In genomic region chr17:34881683-34882310, GRCm38 (mm10) we compare ENCODE assay signal across 9 mouse cellular contexts. TPM values are rescaled to one million over a fixed set of nuclear protein-coding genes. Genes with fewer than 3 reads are reported as not detected.
DNase-seq lines count a peak whose midpoint lies in the region; ATAC-seq lines count a peak whose summit lies in the region.
"Had no signal": no experiment of that assay in that cellular context is flagged by ENCODE, and none has a peak within 500 bp of the region (broad histone marks: within the 10 kb centered on the region; RNA-seq: fewer than 3 reads in every experiment).

TSS of gene Gm20547 (minus strand) at chr17:34882042.

- H3K9me3 ChIP-seq in midbrain, embryonic 12.5 days, result no peaks in the 10 kb centered on the region
- no peaks in the 10 kb centered on the region for H3K9me3 ChIP-seq in midbrain, embryonic 14.5 days (ENCODE audit: control insufficient read depth, low read length)
- no peaks in the 10 kb centered on the region for H3K9me3 ChIP-seq in limb, embryonic 10.5 days (replicated peaks)
- H3K9me3 ChIP-seq in stomach, embryonic 16.5 days (replicated peaks; ENCODE audit: control insufficient read depth, low read length), result no peaks in the 10 kb centered on the region

- H3K27me3 ChIP-seq in midbrain, embryonic 12.5 days, result peaks cover 32% of the 10 kb centered on the region
- H3K27me3 ChIP-seq in midbrain, embryonic 14.5 days (ENCODE audit: control insufficient read depth, insufficient read depth, low read length), result no peaks in the 10 kb centered on the region
- peaks cover 31% of the 10 kb centered on the region for H3K27me3 ChIP-seq in limb, embryonic 10.5 days (ENCODE audit: low read depth, poor library complexity, severe bottlenecking)
- H3K27me3 ChIP-seq in stomach, embryonic 16.5 days (ENCODE audit: control insufficient read depth, insufficient read depth, low read length), result no peaks in the 10 kb centered on the region

- H3K4me1 ChIP-seq in midbrain, embryonic 12.5 days, result no peaks in the 10 kb centered on the region
- H3K4me1 ChIP-seq in midbrain, embryonic 14.5 days (ENCODE audit: control insufficient read depth, insufficient read depth, low read length), result no peaks in the 10 kb centered on the region
- H3K4me1 ChIP-seq in limb, embryonic 10.5 days, result peaks cover 21% of the 10 kb centered on the region
- H3K4me1 ChIP-seq in stomach, embryonic 16.5 days (ENCODE audit: control insufficient read depth, insufficient read depth, low read length), result peaks cover 3% of the 10 kb centered on the region; the same call in 1 of the 2 replicates

- peak; percentile 42 for DNase-seq in adrenal gland, postnatal 14 days
- no peak for DNase-seq in adrenal gland, postnatal 4 days (ENCODE audit: low spot score in 2 of 2)
- DNase-seq in midbrain, embryonic 14.5 days, result no peak
- DNase-seq in limb, embryonic 10.5 days (ENCODE audit: low spot score), result no peak
- no peak for DNase-seq in spleen, postnatal 10 days (ENCODE audit: low spot score in 2 of 2)
- no peak for DNase-seq in left cerebral cortex, adult 18-20 months (ENCODE audit: low spot score in 2 of 2)
- DNase-seq: layer of hippocampus, adult 9-11 months had no signal

- H3K36me3 ChIP-seq in midbrain, embryonic 12.5 days, result no peaks in the 10 kb centered on the region
- H3K36me3 ChIP-seq in midbrain, embryonic 14.5 days (ENCODE audit: control insufficient read depth, insufficient read depth, low read length), result no peaks in the 10 kb centered on the region
- H3K36me3 ChIP-seq in limb, embryonic 10.5 days, result no peaks in the 10 kb centered on the region
- no peaks in the 10 kb centered on the region for H3K36me3 ChIP-seq in stomach, embryonic 16.5 days (ENCODE audit: control insufficient read depth, insufficient read depth, low read length)

- H3K27ac ChIP-seq in midbrain, embryonic 12.5 days (replicated peaks), result no peak within 1 kb of the TSS
- H3K27ac ChIP-seq in midbrain, embryonic 14.5 days (replicated peaks; ENCODE audit: low read depth, low read length), result no peak within 1 kb of the TSS
- H3K27ac ChIP-seq in limb, embryonic 10.5 days, result no peak within 1 kb of the TSS
- no peak within 1 kb of the TSS for H3K27ac ChIP-seq in stomach, embryonic 16.5 days (ENCODE audit: low read length)

- 6% methylated on average over 15 of the region's 15 CpGs for WGBS in midbrain, embryonic 12.5 days
- 5% methylated on average over 15 of the region's 15 CpGs for WGBS in midbrain, embryonic 14.5 days
- 12% methylated on average over 15 of the region's 15 CpGs for WGBS in limb, embryonic 10.5 days
- WGBS in stomach, embryonic 16.5 days, result 11% methylated on average over 15 of the region's 15 CpGs

- H3K9ac ChIP-seq in midbrain, embryonic 12.5 days (replicated peaks), result peak within 1 kb of the TSS; percentile 21; the same call in 1 of the 2 replicates
- H3K9ac ChIP-seq in midbrain, embryonic 14.5 days (replicated peaks; ENCODE audit: low read length), result no peak within 1 kb of the TSS
- peak within 1 kb of the TSS; percentile 49 for H3K9ac ChIP-seq in stomach, embryonic 16.5 days (ENCODE audit: low read length)

- ATAC-seq in midbrain, embryonic 12.5 days (ENCODE audit: low FRiP score, low read depth), result no peak
- no peak for ATAC-seq in midbrain, embryonic 14.5 days (ENCODE audit: low FRiP score, low TSS enrichment)
- no peak for ATAC-seq in stomach, embryonic 16.5 days (ENCODE audit: insufficient read depth, low FRiP score)

- H3K4me3 ChIP-seq in midbrain, embryonic 12.5 days, result no peak within 1 kb of the TSS
- no peak within 1 kb of the TSS for H3K4me3 ChIP-seq in midbrain, embryonic 14.5 days (replicated peaks; ENCODE audit: low read depth, low read length)
- H3K4me3 ChIP-seq in limb, embryonic 10.5 days, result peak within 1 kb of the TSS; percentile 22; the same call in 1 of the 2 replicates
- H3K4me3 ChIP-seq in stomach, embryonic 16.5 days (replicated peaks; ENCODE audit: low read length), result no peak within 1 kb of the TSS; the same call in 1 of the 2 replicates

- H3K4me2 ChIP-seq in midbrain, embryonic 12.5 days (replicated peaks), result no peak within 1 kb of the TSS
- no peak within 1 kb of the TSS for H3K4me2 ChIP-seq in midbrain, embryonic 14.5 days (ENCODE audit: low read length)
- H3K4me2 ChIP-seq in stomach, embryonic 16.5 days (ENCODE audit: low read depth, low read length), result peak within 1 kb of the TSS; percentile 13; the same call in 1 of the 2 replicates

RNA-seq across cellular contexts. Expression of gene Gm20547, which starts in this region (rescaled TPM):
- not detected in 2 replicates for total RNA-seq in adrenal gland, postnatal 14 days (2021)
- not detected for total RNA-seq in adrenal gland, postnatal 4 days (2021)
- polyA plus RNA-seq in midbrain, embryonic 12.5 days (2016; fragmentation: Nextera tagmentation; extraction: Ambion mirVana), result not detected in 2 replicates
- not detected in 2 replicates for polyA plus RNA-seq in midbrain, embryonic 14.5 days (2014; fragmentation: Nextera tagmentation; extraction: Ambion mirVana)
- polyA plus RNA-seq in limb, embryonic 10.5 days (2016; fragmentation: Nextera tagmentation; extraction: Ambion mirVana), result 0.06 TPM in 1 of 2 replicates, not detected in the other
- polyA plus RNA-seq in stomach, embryonic 16.5 days (2015; fragmentation: Nextera tagmentation; extraction: Ambion mirVana), result 0.49 TPM in 1 of 2 replicates, not detected in the other
- not detected for total RNA-seq in left cerebral cortex, adult 18-20 months (2021)

Comparison
In these comparisons a context has a peak if more than half of its experiments do, and no peak if none do; other contexts are left out.
1. Peak in DNase-seq in adrenal gland, postnatal 14 days; RNA of the gene not detected or under 1 TPM.